Mouse (Mus musculus) lung, embryonic 16.5 days (tissue): ENCODE measurements around the gene Psmb11. TPM values are rescaled to one million over a fixed set of nuclear protein-coding genes. Genes with fewer than 3 reads are reported as not detected.
A peak's percentile ranks its signal among the peaks of the same experiment; 100 is the strongest.
"Not testable (repeated sequence)": the region's sequence is repeated elsewhere in the genome, so short reads cannot be mapped to it uniquely, and the experiment has no call there.

Experiments used
- ATAC-seq: fragments of 200-750 bp; cut with Nextera tagmentation; 2 replicates; pipeline ENCODE4 v1.8.0; 2017; ENCODE audit warnings: low read depth, mild to moderate bottlenecking, moderate library complexity
- H3K27ac ChIP-seq: fragments of 300-500 bp; sonication (generic); 2 replicates; pipeline ENCODE4 v1.5.1; 2014; ENCODE audit warnings: mild to moderate bottlenecking, control low read depth, low read length
- H3K27me3 ChIP-seq: fragments of 300-500 bp; sonication (generic); 2 replicates; pipeline ENCODE4 v1.6.1; 2014; ENCODE audit warnings: low read depth, low read length, mixed read lengths; ENCODE audit not compliant: control insufficient read depth, insufficient read depth
- H3K36me3 ChIP-seq: fragments of 300-500 bp; sonication (generic); 2 replicates; pipeline ENCODE4 v1.6.1; 2014; ENCODE audit warnings: low read length; ENCODE audit not compliant: control insufficient read depth, insufficient read depth
- H3K4me1 ChIP-seq: fragments of 300-500 bp; sonication (generic); replicated peaks from 2 replicates; pipeline ENCODE4 v1.6.1; 2014; ENCODE audit warnings: low read length, mixed read lengths; ENCODE audit not compliant: control insufficient read depth, insufficient read depth
- H3K4me2 ChIP-seq: fragments of 300-500 bp; sonication (generic); 2 replicates; pipeline ENCODE4 v1.6.1; 2014; ENCODE audit warnings: low read depth, low read length, control low read depth
- H3K4me3 ChIP-seq: fragments of 300-500 bp; sonication (generic); 2 replicates; pipeline ENCODE4 v1.5.1; 2014; ENCODE audit warnings: mild to moderate bottlenecking, low read length, control low read depth
- H3K9ac ChIP-seq: fragments of 300-500 bp; sonication (generic); 2 replicates; pipeline ENCODE4 v1.6.1; 2014; ENCODE audit warnings: low read length, control low read depth
- H3K9me3 ChIP-seq: fragments of 300-500 bp; sonication (generic); 2 replicates; pipeline ENCODE4 v1.6.1; 2016; ENCODE audit warnings: low read length; ENCODE audit not compliant: control insufficient read depth
- WGBS: fragments of 180-500 bp; shearing (Covaris S2); extraction: QIAGEN DNeasy Blood & Tissue Kit; methylation state at CpG from one replicate; pipeline ENCODE4 v1.1.7; 2014; 5-methylcytosine and 5-hydroxymethylcytosine counted together
- polyA plus RNA-seq: library from polyadenylated mRNA; unstranded; fragments of >200 nt; fragmentation: Nextera tagmentation; extraction: Ambion mirVana; gene quantifications from 2 replicates; pipeline ENCODE4 v1.2.1, GENCODE M21; 2015

The Psmb11 gene
- polyA plus RNA-seq, 1 experiment from 2014 or later: 1.2 TPM

DNA sequence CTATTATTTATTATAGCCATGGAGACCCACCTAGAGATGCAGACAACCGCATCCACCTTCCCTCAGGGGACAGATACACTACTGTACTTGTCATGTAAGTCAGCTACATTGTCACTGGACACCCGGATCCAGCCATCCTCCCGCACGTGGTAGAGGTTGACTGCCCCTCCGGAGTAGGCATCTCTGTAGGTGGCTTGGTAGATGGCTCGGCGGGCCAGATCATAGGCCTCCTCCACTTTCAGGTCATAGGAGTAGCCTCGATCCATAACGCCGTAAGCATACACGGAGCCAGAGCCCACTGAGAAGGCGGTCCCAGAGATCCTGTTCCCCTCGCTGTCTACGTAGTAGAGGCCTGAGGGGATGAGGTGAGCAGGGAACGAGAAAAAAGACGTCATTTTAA lies 7.1 kb upstream of the Psmb11 start:
- not testable (repeated sequence) for H3K4me2 ChIP-seq, H3K9ac ChIP-seq, H3K27ac ChIP-seq, H3K4me1 ChIP-seq, H3K9me3 ChIP-seq, ATAC-seq, H3K27me3 ChIP-seq, H3K4me3 ChIP-seq
- WGBS: 94% methylated on average over 14 of the region's 16 CpGs
- peaks cover 22% of the 10 kb centered on the region for H3K36me3 ChIP-seq

DNA sequence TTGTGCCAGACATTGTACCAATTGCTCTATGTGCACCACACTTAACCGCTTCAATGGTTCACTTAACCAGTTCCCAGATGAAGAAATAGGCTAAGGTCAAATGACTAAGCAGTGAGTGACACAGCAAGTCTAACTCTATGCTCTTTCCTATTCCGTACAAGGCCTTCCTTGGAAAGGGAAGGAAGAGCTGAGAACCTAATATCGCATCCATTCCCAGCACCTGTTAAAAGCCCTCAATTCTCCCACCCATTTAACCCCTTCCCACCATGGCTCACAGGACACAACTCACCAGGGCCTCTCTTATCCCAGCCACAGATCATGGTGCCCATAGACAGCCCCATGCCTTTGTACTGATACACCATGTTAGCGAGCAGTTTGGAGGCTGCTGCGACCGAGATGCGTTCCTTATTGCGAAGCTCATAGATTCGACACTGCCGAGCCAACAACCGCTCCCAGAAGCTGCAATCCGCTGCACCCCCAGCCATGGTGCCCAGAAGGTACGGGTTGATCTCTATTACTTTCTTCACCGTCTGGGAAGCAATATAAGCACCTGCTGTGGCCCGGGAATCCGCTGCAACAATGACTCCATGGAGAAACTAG lies 4.9 kb upstream of the Psmb11 start:
- 91% methylated on average over 16 of the region's 16 CpGs for WGBS
- Histone ChIP-seq H3K9ac (no peak overlapping the region), H3K9me3 (no peaks in the 10 kb centered on the region), H3K36me3 (peaks cover 22% of the 10 kb centered on the region), H3K4me2 (no peak overlapping the region), H3K4me3 (no peak overlapping the region; the same call in 1 of the 2 replicates), H3K27ac (no peak overlapping the region), H3K27me3 (no peaks in the 10 kb centered on the region), H3K4me1 (peaks cover 7% of the 10 kb centered on the region)
- no peak for ATAC-seq

DNA sequence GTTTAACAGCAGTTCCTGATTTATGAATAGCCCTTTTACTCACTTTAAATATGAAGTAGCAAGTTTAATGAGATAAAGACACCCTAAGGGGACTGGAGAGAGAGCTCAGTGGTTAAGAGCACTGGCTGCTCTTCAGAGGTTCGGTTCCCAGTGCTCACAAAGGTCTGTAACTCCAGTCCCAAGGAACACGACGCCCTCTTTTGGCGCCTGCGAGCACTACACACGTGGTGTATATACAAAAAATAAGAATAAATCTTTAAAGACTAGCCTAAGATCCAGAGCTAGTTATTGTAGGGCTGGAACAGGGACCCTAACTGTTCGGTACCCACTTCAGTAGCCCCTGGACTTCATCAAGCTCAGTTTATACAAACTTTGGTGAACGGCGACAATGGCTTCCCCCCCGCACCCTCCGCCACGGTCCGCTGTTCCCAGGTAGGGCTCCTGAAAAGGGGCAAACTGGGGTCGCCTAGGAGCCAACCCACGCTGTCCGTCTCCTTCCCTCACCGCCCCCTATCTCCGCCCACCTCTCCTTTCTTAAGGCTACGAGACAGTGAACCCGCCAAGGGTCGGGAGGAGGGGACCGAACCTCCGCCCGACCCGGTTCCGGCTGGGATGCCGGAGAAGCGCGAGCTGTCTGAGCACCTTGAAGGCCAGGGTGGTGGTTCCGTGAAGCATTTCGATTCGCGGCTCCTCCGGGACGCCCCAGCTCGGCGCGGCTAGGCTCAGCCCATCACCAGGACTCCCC lies 3.9 kb upstream of the Psmb11 start:
- peak overlapping the region; percentile 67 for H3K27ac ChIP-seq
- H3K9me3 ChIP-seq: no peaks in the 10 kb centered on the region
- H3K9ac ChIP-seq: peak overlapping the region; percentile 90
- peak; percentile 58 for ATAC-seq
- H3K4me1 ChIP-seq: peaks cover 7% of the 10 kb centered on the region
- H3K27me3 ChIP-seq: no peaks in the 10 kb centered on the region
- H3K4me2 ChIP-seq: peak overlapping the region; percentile 86
- H3K36me3 ChIP-seq: peaks cover 19% of the 10 kb centered on the region
- H3K4me3 ChIP-seq: peak overlapping the region; percentile 89
- 2% methylated on average over 36 of the region's 38 CpGs for WGBS

DNA sequence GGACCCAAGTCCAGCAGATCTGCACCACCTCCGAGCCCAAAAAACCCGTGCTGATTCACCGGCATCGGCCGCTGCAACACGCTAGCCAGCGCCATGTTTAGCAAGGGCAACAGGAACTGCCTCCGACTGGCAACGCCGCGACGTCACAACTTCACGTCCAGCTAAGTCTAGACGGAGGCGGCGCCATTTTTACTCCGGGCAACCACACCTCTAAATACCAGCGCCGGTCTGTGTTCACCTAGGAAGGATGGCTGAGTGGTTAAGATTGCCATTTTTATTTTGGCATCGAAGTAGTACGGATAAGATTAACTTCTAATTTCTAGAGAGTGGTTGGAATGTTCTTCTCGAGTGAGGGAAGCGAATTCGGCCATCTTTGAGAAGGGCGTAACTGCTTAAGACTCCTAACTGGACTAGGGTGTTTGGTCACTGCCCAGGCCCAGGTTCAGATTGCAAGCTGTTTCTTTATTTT lies 3.3 kb upstream of the Psmb11 start, which contains the start of gene Psmb5:
Gene Psmb5, minus strand, starts transcription at position 126 of the 469 bp plus-strand sequence.
- H3K27ac ChIP-seq: peak within 1 kb of the TSS; percentile 67
- peak; percentile 92 for ATAC-seq
- H3K36me3 ChIP-seq: peaks cover 15% of the 10 kb centered on the region
- peak within 1 kb of the TSS; percentile 90 for H3K9ac ChIP-seq
- H3K4me1 ChIP-seq: peaks cover 7% of the 10 kb centered on the region
- under 1% methylated on average over 22 of the region's 25 CpGs for WGBS
- H3K4me3 ChIP-seq: peak within 1 kb of the TSS; percentile 89
- no peaks in the 10 kb centered on the region for H3K27me3 ChIP-seq
- peak within 1 kb of the TSS; percentile 86 for H3K4me2 ChIP-seq
- no peaks in the 10 kb centered on the region for H3K9me3 ChIP-seq

DNA sequence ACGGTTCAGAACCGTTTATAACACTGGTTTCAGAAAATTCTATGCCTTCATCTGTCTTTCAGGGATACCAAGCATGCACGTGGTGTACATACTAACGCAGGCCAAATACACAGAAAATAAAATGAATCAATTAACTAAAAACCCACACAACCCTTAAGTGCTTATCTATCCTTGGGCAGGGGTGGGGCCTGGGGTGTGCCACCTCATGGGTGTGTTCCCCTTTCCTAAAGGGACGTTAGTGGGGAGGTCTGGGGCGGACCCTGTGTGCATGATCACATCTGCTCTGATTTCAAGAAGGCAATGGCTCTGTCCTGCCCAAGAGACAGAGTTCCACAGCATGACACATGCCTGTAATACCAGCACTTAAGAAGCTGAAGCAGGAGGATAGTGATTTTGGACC lies 2.1 kb downstream of the Psmb11 start:
- H3K9ac ChIP-seq: no peak overlapping the region
- no peaks in the 10 kb centered on the region for H3K36me3 ChIP-seq
- no peak overlapping the region for H3K4me2 ChIP-seq
- ATAC-seq: no peak
- no peak overlapping the region for H3K27ac ChIP-seq
- H3K4me3 ChIP-seq: no peak overlapping the region
- H3K27me3 ChIP-seq: no peaks in the 10 kb centered on the region
- H3K4me1 ChIP-seq: no peaks in the 10 kb centered on the region
- 78% methylated on average over 6 of the region's 6 CpGs for WGBS
- H3K9me3 ChIP-seq: no peaks in the 10 kb centered on the region

DNA sequence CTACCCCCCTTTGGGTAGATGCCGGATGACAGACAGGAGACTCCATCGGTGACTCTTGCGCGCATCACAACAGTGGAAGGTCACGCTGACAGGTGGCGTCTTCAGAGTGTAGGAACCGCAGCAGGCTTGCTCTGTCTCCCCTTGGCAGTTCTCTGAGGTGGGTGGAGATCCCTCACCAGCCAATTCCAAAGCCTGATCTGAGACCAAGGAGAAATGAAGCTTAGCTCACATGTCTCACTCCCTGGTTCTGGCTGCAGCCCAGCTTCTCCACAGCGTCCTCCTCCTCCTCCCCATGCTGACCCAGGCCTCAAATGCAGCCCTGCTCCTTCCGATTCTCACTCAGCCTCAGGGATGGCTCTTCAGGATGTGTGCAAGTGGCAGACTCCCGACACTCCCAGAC lies 3.7 kb downstream of the Psmb11 start:
- Histone ChIP-seq H3K4me3 (no peak overlapping the region), H3K9ac (no peak overlapping the region), H3K4me2 (no peak overlapping the region), H3K27me3 (no peaks in the 10 kb centered on the region), H3K4me1 (no peaks in the 10 kb centered on the region), H3K27ac (no peak overlapping the region), H3K36me3 (no peaks in the 10 kb centered on the region), H3K9me3 (no peaks in the 10 kb centered on the region)
- no peak for ATAC-seq
- 68% methylated on average over 10 of the region's 10 CpGs for WGBS

GRCm38 (mm10) chr14:54628103-54628502 lies 6.9 kb downstream of the Psmb11 start:
- no peak overlapping the region for H3K4me2 ChIP-seq
- WGBS: 54% methylated on average over 5 of the region's 5 CpGs
- ATAC-seq: no peak

GRCm38 (mm10) chr14:54629797-54630196 lies 8.6 kb downstream of the Psmb11 start:
- Histone ChIP-seq H3K27me3 (no peaks in the 10 kb centered on the region), H3K27ac (no peak overlapping the region), H3K4me1 (no peaks in the 10 kb centered on the region), H3K4me2 (no peak overlapping the region), H3K9ac (no peak overlapping the region), H3K4me3 (no peak overlapping the region), H3K9me3 (no peaks in the 10 kb centered on the region), H3K36me3 (peaks cover 13% of the 10 kb centered on the region)
- no peak for ATAC-seq
- WGBS: 84% methylated on average over 2 of the region's 2 CpGs

More at GRCm38 (mm10) chr14:54628103-54628502, 6.9 kb downstream of the Psmb11 start:
- no peaks in the 10 kb centered on the region for H3K4me1 ChIP-seq
- H3K27ac ChIP-seq: no peak overlapping the region
- H3K27me3 ChIP-seq: no peaks in the 10 kb centered on the region
- no peak overlapping the region for H3K9ac ChIP-seq
- peaks cover 9% of the 10 kb centered on the region for H3K36me3 ChIP-seq
- H3K4me3 ChIP-seq: no peak overlapping the region
- no peaks in the 10 kb centered on the region for H3K9me3 ChIP-seq

- Histone ChIP-seq H3K27me3 (no peaks in the 10 kb centered on the region), H3K4me2 (no peak overlapping the region), H3K27ac (no peak overlapping the region), H3K4me3 (no peak overlapping the region), H3K9me3 (no peaks in the 10 kb centered on the region), H3K36me3 (peaks cover 13% of the 10 kb centered on the region), H3K9ac (no peak overlapping the region), H3K4me1 (no peaks in the 10 kb centered on the region)
- 73% methylated on average over 11 of the region's 11 CpGs for WGBS
- no peak for ATAC-seq
These were observed 9.5 kb downstream of the Psmb11 start for GRCm38 (mm10) chr14:54630583-54631239.
